Comparison of ENCODE assay signal across 22 mouse cellular contexts in the genomic region with DNA sequence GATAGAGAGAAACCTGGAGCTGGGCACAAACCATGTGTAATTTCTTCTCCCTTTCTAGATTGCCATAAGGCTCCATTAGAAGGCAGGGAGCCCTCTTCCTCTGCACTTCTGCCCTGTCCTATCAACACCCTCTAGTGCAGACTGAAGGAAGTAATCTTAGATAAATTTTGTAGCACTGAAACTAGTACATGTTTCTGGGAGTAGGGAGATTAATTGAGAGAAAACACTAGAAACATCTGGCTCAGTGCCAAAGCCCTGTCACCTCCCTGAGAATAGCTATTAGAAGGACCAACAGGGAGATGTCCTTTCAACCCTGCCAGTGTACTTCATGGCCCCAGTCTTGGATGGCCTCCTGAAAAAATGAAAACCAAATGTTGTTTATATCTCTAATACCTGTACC. TPM values are rescaled to one million over a fixed set of nuclear protein-coding genes. Genes with fewer than 3 reads are reported as not detected.
DNase-seq lines count a peak whose midpoint lies in the region; ATAC-seq and TF ChIP-seq lines count a peak whose summit lies in the region.
"Had no signal": no experiment of that assay in that cellular context is flagged by ENCODE, and none has a peak within 500 bp of the region (broad histone marks: within the 10 kb centered on the region; RNA-seq: fewer than 3 reads in every experiment).

No protein-coding gene starts in this region.

- H3K27me3 ChIP-seq in heart, adult 2 months (ENCODE audit: control insufficient read depth, insufficient read depth, low read length) = no peaks in the 10 kb centered on the region
- no peaks in the 10 kb centered on the region for H3K27me3 ChIP-seq in lung, embryonic 14.5 days (ENCODE audit: insufficient read depth, low read length)
- H3K27me3 ChIP-seq in heart, embryonic 11.5 days (ENCODE audit: control insufficient read depth, insufficient read depth, low read length) = peaks cover 10% of the 10 kb centered on the region
- no peaks in the 10 kb centered on the region for H3K27me3 ChIP-seq in midbrain, embryonic 10.5 days (ENCODE audit: low read depth, poor library complexity, severe bottlenecking)
- H3K27me3 ChIP-seq in hindbrain, embryonic 10.5 days (ENCODE audit: insufficient read depth, poor library complexity, severe bottlenecking) = no peaks in the 10 kb centered on the region
- H3K27me3 ChIP-seq: hindbrain, embryonic 12.5 days; intestine, embryonic 15.5 days; limb, embryonic 12.5 days; neural tube, embryonic 13.5 days had no signal

- no peak for TF ChIP-seq EP300 in heart, adult 2 months (IDR thresholded peaks at IDR 0.05; ENCODE audit: insufficient read depth, low read depth, low read length)

- peaks cover 2% of the 10 kb centered on the region; the same call in 1 of the 2 replicates for H3K36me3 ChIP-seq in heart, adult 2 months (ENCODE audit: control insufficient read depth, insufficient read depth, low read length)
- no peaks in the 10 kb centered on the region for H3K36me3 ChIP-seq in lung, embryonic 14.5 days (ENCODE audit: insufficient read depth)
- no peaks in the 10 kb centered on the region for H3K36me3 ChIP-seq in heart, embryonic 11.5 days (ENCODE audit: control insufficient read depth, insufficient read depth, low read length)
- H3K36me3 ChIP-seq in midbrain, embryonic 10.5 days = no peaks in the 10 kb centered on the region
- no peaks in the 10 kb centered on the region for H3K36me3 ChIP-seq in hindbrain, embryonic 10.5 days
- H3K36me3 ChIP-seq: hindbrain, embryonic 12.5 days; intestine, embryonic 15.5 days; limb, embryonic 12.5 days; neural tube, embryonic 13.5 days had no signal

- no peaks in the 10 kb centered on the region for H3K9me3 ChIP-seq in lung, embryonic 14.5 days (ENCODE audit: low read depth, low read length)
- H3K9me3 ChIP-seq in heart, embryonic 11.5 days (replicated peaks; ENCODE audit: control insufficient read depth, low read length) = no peaks in the 10 kb centered on the region
- H3K9me3 ChIP-seq in midbrain, embryonic 10.5 days (replicated peaks) = no peaks in the 10 kb centered on the region
- no peaks in the 10 kb centered on the region for H3K9me3 ChIP-seq in hindbrain, embryonic 10.5 days
- H3K9me3 ChIP-seq: hindbrain, embryonic 12.5 days; intestine, embryonic 15.5 days; limb, embryonic 12.5 days; neural tube, embryonic 13.5 days had no signal

- no peak overlapping the region for H3K9ac ChIP-seq in heart, adult 2 months (ENCODE audit: low read depth, low read length)
- no peak overlapping the region for H3K9ac ChIP-seq in lung, embryonic 14.5 days
- H3K9ac ChIP-seq in heart, embryonic 11.5 days (ENCODE audit: low read depth, low read length) = no peak overlapping the region
- H3K9ac ChIP-seq: forebrain, postnatal 0 days; hindbrain, embryonic 12.5 days; intestine, embryonic 15.5 days; limb, embryonic 12.5 days; neural tube, embryonic 13.5 days had no signal

- no peak overlapping the region for H3K4me3 ChIP-seq in heart, adult 2 months
- no peak overlapping the region for H3K4me3 ChIP-seq in lung, embryonic 14.5 days (ENCODE audit: low read depth, low read length)
- no peak overlapping the region for H3K4me3 ChIP-seq in heart, embryonic 11.5 days (ENCODE audit: low read depth, low read length)
- no peak overlapping the region for H3K4me3 ChIP-seq in midbrain, embryonic 10.5 days
- H3K4me3 ChIP-seq in hindbrain, embryonic 10.5 days = no peak overlapping the region
- H3K4me3 ChIP-seq: erythroblast, embryonic 14.5 days; hindbrain, embryonic 12.5 days; intestine, embryonic 15.5 days; left cerebral cortex, adult 2 months; limb, embryonic 12.5 days; neural tube, embryonic 13.5 days had no signal

- peak; percentile 28 for TF ChIP-seq CTCF in heart, adult 2 months (IDR thresholded peaks at IDR 0.05)
- TF ChIP-seq CTCF in lung, embryonic 14.5 days (IDR thresholded peaks at IDR 0.05; ENCODE audit: low read depth) = no peak

- no peaks in the 10 kb centered on the region for H3K79me2 ChIP-seq in heart, adult 2 months (replicated peaks; ENCODE audit: control insufficient read depth, insufficient read depth, low read length)

- no peak overlapping the region for H3K27ac ChIP-seq in heart, adult 2 months
- no peak overlapping the region for H3K27ac ChIP-seq in lung, embryonic 14.5 days (ENCODE audit: low read depth)
- H3K27ac ChIP-seq in heart, embryonic 11.5 days (ENCODE audit: low read depth, low read length) = no peak overlapping the region
- H3K27ac ChIP-seq in midbrain, embryonic 10.5 days (replicated peaks) = no peak overlapping the region
- no peak overlapping the region for H3K27ac ChIP-seq in hindbrain, embryonic 10.5 days
- H3K27ac ChIP-seq: hindbrain, embryonic 12.5 days; intestine, embryonic 15.5 days; left cerebral cortex, adult 2 months; limb, embryonic 12.5 days; neural tube, embryonic 13.5 days had no signal

- TF ChIP-seq POLR2A in heart, adult 2 months (IDR thresholded peaks at IDR 0.05; ENCODE audit: insufficient read depth, low read depth, low read length) = no peak

- no peak for ATAC-seq in lung, embryonic 14.5 days (ENCODE audit: insufficient read depth)
- peak; percentile 61; the same call in 1 of the 2 replicates for ATAC-seq in heart, embryonic 11.5 days (replicated peaks; ENCODE audit: insufficient number of reproducible peaks, low FRiP score, low TSS enrichment)
- ATAC-seq: forebrain, postnatal 0 days; intestine, embryonic 15.5 days had no signal

- intact Hi-C loops in heart, adult 2 months (cut with DNase I) = loop anchor here (10.0 kb wide), 1 partner anchor 184 kb away; no protein-coding TSS in a partner anchor
- intact Hi-C loops in heart, postnatal 36 days (cut with DNase I) = loop anchor here (5.0 to 10.0 kb wide), 2 partner anchors 111 to 184 kb away; no protein-coding TSS in a partner anchor

- H3K4me1 ChIP-seq in heart, adult 2 months (ENCODE audit: control insufficient read depth, insufficient read depth, low read length) = peaks cover 1% of the 10 kb centered on the region; the same call in 1 of the 2 replicates
- no peaks in the 10 kb centered on the region for H3K4me1 ChIP-seq in lung, embryonic 14.5 days (ENCODE audit: insufficient read depth)
- H3K4me1 ChIP-seq in heart, embryonic 11.5 days (ENCODE audit: control insufficient read depth, insufficient read depth, low read length) = peaks cover 6% of the 10 kb centered on the region; the same call in 1 of the 2 replicates
- no peaks in the 10 kb centered on the region for H3K4me1 ChIP-seq in midbrain, embryonic 10.5 days
- no peaks in the 10 kb centered on the region for H3K4me1 ChIP-seq in hindbrain, embryonic 10.5 days (replicated peaks)
- H3K4me1 ChIP-seq: hindbrain, embryonic 12.5 days; intestine, embryonic 15.5 days; limb, embryonic 12.5 days; neural tube, embryonic 13.5 days had no signal

- no peak overlapping the region for H3K4me2 ChIP-seq in lung, embryonic 14.5 days
- no peak overlapping the region for H3K4me2 ChIP-seq in heart, embryonic 11.5 days
- H3K4me2 ChIP-seq: hindbrain, embryonic 12.5 days; intestine, embryonic 15.5 days; limb, embryonic 12.5 days; neural tube, embryonic 13.5 days had no signal

- DNase-seq in heart, adult 2 months = no peak
- no peak for DNase-seq in heart, postnatal 36 days
- DNase-seq in lung, embryonic 14.5 days = peak; percentile 21
- no peak for DNase-seq in lung, adult 18-20 months
- peak; percentile 61 for DNase-seq in testis, postnatal 10 days (ENCODE audit: low spot score)
- no peak for DNase-seq in midbrain, embryonic 10.5 days (ENCODE audit: low spot score)
- DNase-seq in hindbrain, embryonic 10.5 days (ENCODE audit: low spot score) = no peak
- DNase-seq: adrenal gland, adult 8-10 months; cerebellum, adult 18-20 months; forebrain, postnatal 0 days; lung, adult 2 months had no signal

RNA-seq across cellular contexts. Expression of a gene that starts 24.9 kb away (rescaled TPM):
- total RNA-seq in heart, adult 2 months (2021) = 1 to 10 TPM in 1 of 2 experiments, under 1 TPM in 1; 0.45 to 1.5 TPM
- polyA plus RNA-seq in heart, adult 2 months (2012; rRNA removed) = 0.61 and 1.3 TPM in 2 replicates
- 1 to 10 TPM in 1 of 2 experiments, under 1 TPM in 1; 0.61 to 1.2 TPM for total RNA-seq in heart, postnatal 36 days (2021)
- not detected in 2 replicates for polyA plus RNA-seq in lung, embryonic 14.5 days (2014; fragmentation: Nextera tagmentation; extraction: Ambion mirVana)
- 0.25 TPM in 1 of 2 replicates, not detected in the other for polyA plus RNA-seq in heart, embryonic 11.5 days (2014; fragmentation: Nextera tagmentation; extraction: Ambion mirVana)
- not detected in 2 replicates for polyA plus RNA-seq in midbrain, embryonic 10.5 days (2016; fragmentation: Nextera tagmentation; extraction: Ambion mirVana)
- polyA plus RNA-seq in hindbrain, embryonic 10.5 days (2016; fragmentation: Nextera tagmentation; extraction: Ambion mirVana) = not detected in 2 replicates
- total RNA-seq: ES-E14; forebrain, postnatal 0 days; left cerebral cortex, adult 2 months had no signal
- polyA plus RNA-seq: erythroblast, embryonic 14.5 days; forebrain, postnatal 0 days; hindbrain, embryonic 12.5 days; intestine, embryonic 15.5 days; limb, embryonic 12.5 days; neural tube, embryonic 13.5 days had no signal

RNA-seq across cellular contexts. Expression of a gene that starts 35.8 kb away (rescaled TPM):
- total RNA-seq in heart, adult 2 months (2021) = under 1 TPM in 1 of 2 experiments, not detected in 1; 0.26 TPM
- 0.04 TPM in 1 of 2 replicates, not detected in the other for polyA plus RNA-seq in heart, adult 2 months (2012; rRNA removed)
- not detected for total RNA-seq in heart, postnatal 36 days (2021)
- 0.12 TPM in 1 of 2 replicates, not detected in the other for polyA plus RNA-seq in lung, embryonic 14.5 days (2014; fragmentation: Nextera tagmentation; extraction: Ambion mirVana)
- not detected in 2 replicates for polyA plus RNA-seq in heart, embryonic 11.5 days (2014; fragmentation: Nextera tagmentation; extraction: Ambion mirVana)
- 0.27 and 0.30 TPM in 2 replicates for polyA plus RNA-seq in midbrain, embryonic 10.5 days (2016; fragmentation: Nextera tagmentation; extraction: Ambion mirVana)
- polyA plus RNA-seq in hindbrain, embryonic 10.5 days (2016; fragmentation: Nextera tagmentation; extraction: Ambion mirVana) = 0.47 TPM in 1 of 2 replicates, not detected in the other
- total RNA-seq: ES-E14; forebrain, postnatal 0 days; gastrocnemius, adult 8-10 months; left cerebral cortex, adult 2 months had no signal
- polyA plus RNA-seq: erythroblast, embryonic 14.5 days; limb, embryonic 12.5 days; neural tube, embryonic 13.5 days had no signal

RNA-seq across cellular contexts. Expression of a gene that starts 50.8 kb away (rescaled TPM):
- not detected for total RNA-seq in heart, adult 2 months (2021)
- 0.06 TPM in 1 of 2 replicates, not detected in the other for polyA plus RNA-seq in heart, adult 2 months (2012; rRNA removed)
- not detected for total RNA-seq in heart, postnatal 36 days (2021)
- polyA plus RNA-seq in lung, embryonic 14.5 days (2014; fragmentation: Nextera tagmentation; extraction: Ambion mirVana) = not detected in 2 replicates
- polyA plus RNA-seq in heart, embryonic 11.5 days (2014; fragmentation: Nextera tagmentation; extraction: Ambion mirVana) = 0.17 and 0.55 TPM in 2 replicates
- polyA plus RNA-seq in midbrain, embryonic 10.5 days (2016; fragmentation: Nextera tagmentation; extraction: Ambion mirVana) = not detected in 2 replicates
- not detected in 2 replicates for polyA plus RNA-seq in hindbrain, embryonic 10.5 days (2016; fragmentation: Nextera tagmentation; extraction: Ambion mirVana)
- total RNA-seq: ES-E14; forebrain, postnatal 0 days; gastrocnemius, adult 8-10 months; layer of hippocampus, adult 8-10 months; left cerebral cortex, adult 2 months; megakaryocyte, adult 5-6 weeks had no signal
- polyA plus RNA-seq: erythroblast, embryonic 14.5 days; forebrain, postnatal 0 days; hindbrain, embryonic 12.5 days; intestine, embryonic 15.5 days; limb, embryonic 12.5 days; lung, adult 2 months; neural tube, embryonic 13.5 days had no signal

RNA-seq across cellular contexts. Expression of a gene that starts 57.5 kb away (rescaled TPM):
- total RNA-seq in heart, adult 2 months (2021) = 1 to 10 TPM; 1.1 to 1.6 TPM
- polyA plus RNA-seq in heart, adult 2 months (2012; rRNA removed) = 0.59 and 2.0 TPM in 2 replicates
- 1 to 10 TPM; 1.4 to 2.0 TPM for total RNA-seq in heart, postnatal 36 days (2021)
- 0.50 and 0.99 TPM in 2 replicates for polyA plus RNA-seq in lung, embryonic 14.5 days (2014; fragmentation: Nextera tagmentation; extraction: Ambion mirVana)
- polyA plus RNA-seq in heart, embryonic 11.5 days (2014; fragmentation: Nextera tagmentation; extraction: Ambion mirVana) = 1.0 and 1.1 TPM in 2 replicates
- 0.25 TPM in 1 of 2 replicates, not detected in the other for polyA plus RNA-seq in midbrain, embryonic 10.5 days (2016; fragmentation: Nextera tagmentation; extraction: Ambion mirVana)
- not detected in 2 replicates for polyA plus RNA-seq in hindbrain, embryonic 10.5 days (2016; fragmentation: Nextera tagmentation; extraction: Ambion mirVana)
- total RNA-seq: gastrocnemius, adult 8-10 months; left cerebral cortex, adult 2 months had no signal

Comparison
In these comparisons a context has a peak if more than half of its experiments do, and no peak if none do; other contexts are left out.
1. DNase-seq: peak in lung, embryonic 14.5 days (single experiment) and testis, postnatal 10 days (single experiment); none in heart, adult 2 months (0 of 2), heart, postnatal 36 days (0 of 2), lung, adult 18-20 months (0 of 2), midbrain, embryonic 10.5 days (single experiment) and hindbrain, embryonic 10.5 days (single experiment).